Mouse (Mus musculus) embryonic facial prominence, embryonic 14.5 days (tissue): Measurements from ENCODE around the gene Olfr1513. TPM values are rescaled to one million over a fixed set of nuclear protein-coding genes. Genes with fewer than 3 reads are reported as not detected.

Experiments
- ATAC-seq: fragments of 200-750 bp; cut with Nextera tagmentation; 2 replicates; pipeline ENCODE4 v1.8.0; 2017; ENCODE audit warnings: low read depth, moderate number of reproducible peaks, moderate TSS enrichment
- DNase-seq: peaks from one replicate; pipeline ENCODE4 v3.0.0-alpha.2; 2015; ENCODE audit warnings: low spot score
- H3K27ac ChIP-seq: fragments of 300-500 bp; sonication (generic); replicated peaks from 2 replicates; pipeline ENCODE4 v1.5.1; 2014; ENCODE audit warnings: low read depth, mild to moderate bottlenecking, low read length, moderate library complexity
- H3K27me3 ChIP-seq: fragments of 300-500 bp; sonication (generic); replicated peaks from 2 replicates; pipeline ENCODE4 v1.6.1; 2014; ENCODE audit warnings: low read length; ENCODE audit not compliant: control insufficient read depth, insufficient read depth
- H3K36me3 ChIP-seq: fragments of 300-500 bp; sonication (generic); 2 replicates; pipeline ENCODE4 v1.6.1; 2014; ENCODE audit warnings: low read length, mixed read lengths; ENCODE audit not compliant: control insufficient read depth, insufficient read depth
- H3K4me1 ChIP-seq: fragments of 300-500 bp; sonication (generic); 2 replicates; pipeline ENCODE4 v1.6.1; 2014; ENCODE audit warnings: antibody characterized with exemption, low read length; ENCODE audit not compliant: control insufficient read depth, insufficient read depth
- H3K4me2 ChIP-seq: fragments of 300-500 bp; sonication (generic); 2 replicates; pipeline ENCODE4 v1.6.1; 2014; ENCODE audit warnings: low read depth, mild to moderate bottlenecking, low read length, moderate library complexity, mixed read lengths
- H3K4me3 ChIP-seq: fragments of 300-500 bp; sonication (generic); 2 replicates; pipeline ENCODE4 v1.5.1; 2014; ENCODE audit warnings: low read depth, mild to moderate bottlenecking, low read length
- H3K9ac ChIP-seq: fragments of 300-500 bp; sonication (generic); 2 replicates; pipeline ENCODE4 v1.6.1; 2014; ENCODE audit warnings: low read depth, mild to moderate bottlenecking, low read length, moderate library complexity, mixed read lengths
- H3K9me3 ChIP-seq: fragments of 300-500 bp; sonication (generic); 2 replicates; pipeline ENCODE4 v1.6.1; 2016; ENCODE audit warnings: low read length; ENCODE audit not compliant: control insufficient read depth
- WGBS: fragments of 180-500 bp; shearing (Covaris S2); extraction: QIAGEN DNeasy Blood & Tissue Kit; methylation state at CpG from one replicate; pipeline ENCODE4 v1.1.7; 2014; 5-methylcytosine and 5-hydroxymethylcytosine counted together
- polyA plus RNA-seq: library from polyadenylated mRNA; unstranded; fragments of >200 nt; fragmentation: Nextera tagmentation; extraction: Ambion mirVana; gene quantifications from 2 replicates; pipeline ENCODE4 v1.2.1, GENCODE M21; 2014

The Olfr1513 gene
- polyA plus RNA-seq, 1 experiment from 2014 or later = 0.18 TPM

GRCm38 (mm10) chr14:52331069-52331750 lies 25.0 kb downstream of the Olfr1513 start:
- Histone ChIP-seq H3K27ac (no peak overlapping the region), H3K36me3 (no peaks in the 10 kb centered on the region), H3K4me1 (no peaks in the 10 kb centered on the region), H3K9ac (no peak overlapping the region), H3K9me3 (no peaks in the 10 kb centered on the region), H3K4me2 (no peak overlapping the region), H3K27me3 (peaks cover 8% of the 10 kb centered on the region; the same call in 1 of the 2 replicates), H3K4me3 (no peak overlapping the region)
- DNase-seq (no peak), ATAC-seq (no peak)
- WGBS = 11% methylated on average over 4 of the region's 4 CpGs

DNA sequence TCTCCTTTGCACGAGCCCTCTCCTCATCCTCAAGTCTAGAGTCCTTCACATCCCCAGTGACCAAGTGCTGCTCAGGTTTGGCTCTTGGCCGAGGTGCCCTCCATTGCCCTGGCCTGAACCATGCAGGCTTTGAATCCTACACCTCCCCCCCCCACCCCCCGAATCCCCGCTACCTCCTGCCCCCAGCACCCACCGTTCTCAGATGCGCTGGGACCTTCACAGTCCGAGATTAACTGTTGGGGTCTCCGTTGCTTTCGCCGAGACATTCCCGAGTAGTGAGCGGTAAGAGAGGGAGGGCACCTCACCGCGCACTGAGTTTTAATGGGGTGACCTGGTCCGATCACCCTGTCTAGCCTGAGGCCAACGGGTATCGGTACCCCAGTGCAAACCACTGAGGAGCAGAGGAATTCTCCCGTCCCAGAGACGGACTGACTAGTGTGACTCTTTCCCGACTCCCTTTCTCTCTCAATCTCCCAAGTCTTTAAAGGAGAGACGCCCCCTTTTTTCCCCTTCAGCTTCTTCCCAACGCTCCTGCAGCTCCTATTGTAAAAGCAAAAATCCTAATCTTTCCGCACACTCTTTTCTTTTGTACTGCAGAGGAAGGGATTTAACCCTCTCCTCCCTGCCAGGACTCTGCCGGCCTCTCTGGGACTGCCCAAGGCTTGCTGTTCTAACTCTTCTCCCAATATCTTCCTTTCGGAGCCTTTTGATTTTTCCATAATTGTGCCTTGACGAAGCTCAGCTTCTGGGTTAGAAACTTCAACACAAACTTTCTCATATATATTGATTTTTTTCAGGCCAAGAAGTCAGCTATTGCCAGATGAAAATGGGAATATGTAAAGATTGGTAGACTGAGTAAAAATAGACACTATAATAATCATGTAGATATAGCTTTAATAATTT lies 28.0 kb downstream of the Olfr1513 start, which contains the start of gene Sall2:
Gene Sall2, minus strand, starts transcription at position 853 of the 903 bp plus-strand sequence.
- WGBS = under 1% methylated on average over 26 of the region's 26 CpGs
- H3K4me1 ChIP-seq = no peaks in the 10 kb centered on the region
- H3K27ac ChIP-seq = no peak within 1 kb of the TSS
- H3K4me2 ChIP-seq = peak within 1 kb of the TSS; percentile 68
- H3K36me3 ChIP-seq = no peaks in the 10 kb centered on the region
- H3K9me3 ChIP-seq = no peaks in the 10 kb centered on the region
- H3K4me3 ChIP-seq = peak within 1 kb of the TSS; percentile 44
- peak; percentile 45 for ATAC-seq
- H3K9ac ChIP-seq = peak within 1 kb of the TSS; percentile 63
- peaks cover 8% of the 10 kb centered on the region; the same call in 1 of the 2 replicates for H3K27me3 ChIP-seq
- peak; percentile 25 for DNase-seq

DNA sequence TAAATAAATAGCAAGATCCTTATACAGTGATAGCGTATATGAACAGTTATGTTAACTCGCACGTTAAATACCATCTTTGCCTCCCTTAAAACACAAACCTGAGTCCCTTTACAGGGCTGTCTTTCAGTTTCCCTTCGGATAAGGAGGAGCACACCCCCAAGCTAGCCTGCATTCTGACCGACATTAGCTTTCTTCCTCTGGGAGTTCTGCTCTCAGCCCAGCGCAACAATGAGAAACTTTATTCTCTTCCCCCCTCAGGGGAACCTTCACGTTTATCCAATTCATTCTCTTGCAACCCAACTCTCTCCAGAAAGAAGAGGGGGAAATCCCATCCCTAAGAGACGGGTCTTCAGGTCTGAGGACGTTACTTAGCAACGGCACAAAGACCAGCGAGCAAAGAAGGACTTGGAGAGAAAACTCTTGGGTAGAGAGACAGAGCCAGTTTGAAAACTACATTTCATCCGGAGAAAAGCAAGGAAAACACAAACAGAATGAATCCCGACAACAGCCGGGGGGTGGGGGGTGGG lies 28.8 kb downstream of the Olfr1513 start:
- ATAC-seq = peak; percentile 58
- peak; percentile 69 for DNase-seq
- Histone ChIP-seq H3K36me3 (no peaks in the 10 kb centered on the region), H3K4me2 (peak overlapping the region; percentile 68), H3K27me3 (peaks cover 8% of the 10 kb centered on the region; the same call in 1 of the 2 replicates), H3K4me3 (peak overlapping the region; percentile 44), H3K27ac (no peak overlapping the region), H3K9me3 (no peaks in the 10 kb centered on the region), H3K4me1 (no peaks in the 10 kb centered on the region), H3K9ac (peak overlapping the region; percentile 63)
- under 1% methylated on average over 12 of the region's 14 CpGs for WGBS

DNA sequence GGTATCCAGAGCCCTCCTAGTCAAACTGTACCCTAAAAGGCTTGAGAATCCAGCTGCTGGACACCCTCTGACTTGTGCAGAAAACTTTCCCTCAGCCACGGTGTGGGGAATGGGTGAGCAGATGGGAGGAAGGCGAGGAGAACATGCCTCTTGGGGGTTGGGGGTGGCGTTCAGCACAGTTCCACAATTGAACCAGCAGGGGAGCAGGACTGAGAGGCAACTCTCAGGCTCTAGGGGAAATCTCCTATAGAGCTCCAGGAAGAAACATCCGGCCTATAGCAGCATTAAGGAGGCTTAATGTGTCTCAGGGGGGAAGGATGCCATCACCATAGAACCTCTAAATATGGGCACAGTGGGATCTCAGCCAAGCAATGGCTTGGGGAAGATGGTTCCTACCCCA lies 30.3 kb downstream of the Olfr1513 start:
- Histone ChIP-seq H3K36me3 (no peaks in the 10 kb centered on the region), H3K9me3 (no peaks in the 10 kb centered on the region), H3K4me1 (no peaks in the 10 kb centered on the region), H3K4me2 (peak overlapping the region; percentile 4; the same call in 1 of the 2 replicates), H3K9ac (no peak overlapping the region), H3K4me3 (no peak overlapping the region), H3K27me3 (peaks cover 8% of the 10 kb centered on the region; the same call in 1 of the 2 replicates), H3K27ac (no peak overlapping the region)
- ATAC-seq (peak; percentile 58; the same call in 1 of the 2 replicates), DNase-seq (peak; percentile 51)
- 9% methylated on average over 4 of the region's 4 CpGs for WGBS

DNA sequence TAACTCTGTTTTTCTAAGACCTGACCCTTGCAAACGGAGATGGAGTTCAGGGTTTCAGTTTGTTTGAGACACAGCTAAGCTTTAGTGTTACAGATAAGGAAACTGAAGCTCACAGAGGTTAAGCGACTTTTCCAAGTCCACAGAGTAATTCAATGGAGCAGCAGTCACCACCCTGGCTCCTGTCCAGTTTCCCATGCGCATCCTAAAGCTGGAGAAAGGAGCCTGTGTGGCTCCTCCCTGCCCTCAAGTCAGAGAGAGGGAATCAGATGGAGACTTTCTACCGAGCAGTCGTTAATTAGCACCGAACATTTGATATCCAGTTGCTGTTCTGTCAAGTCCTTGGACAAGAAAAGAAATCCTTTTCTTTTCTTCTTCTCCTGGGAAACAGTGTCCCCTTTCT lies 36.8 kb downstream of the Olfr1513 start:
- WGBS = 43% methylated on average over 6 of the region's 6 CpGs
- no peak overlapping the region for H3K9ac ChIP-seq
- ATAC-seq (no peak), DNase-seq (peak; percentile 19)
- peaks cover 4% of the 10 kb centered on the region for H3K36me3 ChIP-seq
- no peaks in the 10 kb centered on the region for H3K27me3 ChIP-seq
- 0 out of 2 replicates have a peak, but pooled peaks cover 10% of the 10 kb centered on the region for H3K4me1 ChIP-seq
- no peak overlapping the region for H3K4me3 ChIP-seq
- H3K9me3 ChIP-seq = no peaks in the 10 kb centered on the region
- H3K27ac ChIP-seq = no peak overlapping the region
- H3K4me2 ChIP-seq = no peak overlapping the region

DNA sequence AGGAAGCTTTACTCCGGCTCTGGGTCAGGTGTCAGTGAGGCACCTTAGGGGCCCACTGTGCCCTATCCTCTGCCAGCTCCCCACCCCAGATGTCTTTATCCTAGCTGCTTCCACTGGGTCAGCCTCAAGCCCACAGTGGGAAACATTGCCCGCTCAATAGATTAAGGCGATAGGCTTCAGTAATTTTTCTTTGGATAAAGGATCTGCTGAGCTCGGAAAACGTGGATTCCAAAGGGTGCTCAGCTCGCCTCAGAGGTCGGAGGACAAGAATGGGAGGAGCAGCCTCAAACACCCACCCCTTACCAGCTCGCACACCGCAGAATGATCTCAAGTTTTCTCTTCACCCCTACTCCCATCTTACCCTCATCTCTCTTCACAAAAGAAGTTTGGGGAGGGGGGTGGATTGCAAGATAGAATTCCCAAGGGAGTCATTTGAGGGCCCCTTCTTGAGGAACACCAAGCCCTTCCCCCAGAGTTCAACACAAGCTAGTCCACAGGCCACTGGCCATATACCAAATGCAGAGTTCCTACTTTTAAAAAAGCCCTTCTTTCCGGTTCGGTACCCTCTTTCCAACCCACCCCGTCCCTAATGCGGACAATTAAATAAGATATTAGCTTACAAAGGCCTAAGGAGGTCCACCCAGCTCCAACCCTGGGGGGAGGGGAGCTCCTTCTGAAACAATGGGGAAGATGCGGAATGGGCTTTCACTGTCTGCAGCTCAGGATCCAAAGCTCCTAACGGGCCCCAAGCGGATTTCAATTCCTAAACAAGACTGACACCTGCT lies 39.6 kb downstream of the Olfr1513 start:
- peak; percentile 76 for DNase-seq
- Histone ChIP-seq H3K4me1 (peaks cover 15% of the 10 kb centered on the region; the same call in 1 of the 2 replicates), H3K4me2 (peak overlapping the region; percentile 64), H3K27me3 (no peaks in the 10 kb centered on the region), H3K27ac (peak overlapping the region; percentile 92), H3K9me3 (no peaks in the 10 kb centered on the region), H3K4me3 (peak overlapping the region; percentile 77), H3K36me3 (peaks cover 31% of the 10 kb centered on the region), H3K9ac (peak overlapping the region; percentile 92)
- WGBS = 8% methylated on average over 16 of the region's 16 CpGs
- ATAC-seq = peak; percentile 81

DNA sequence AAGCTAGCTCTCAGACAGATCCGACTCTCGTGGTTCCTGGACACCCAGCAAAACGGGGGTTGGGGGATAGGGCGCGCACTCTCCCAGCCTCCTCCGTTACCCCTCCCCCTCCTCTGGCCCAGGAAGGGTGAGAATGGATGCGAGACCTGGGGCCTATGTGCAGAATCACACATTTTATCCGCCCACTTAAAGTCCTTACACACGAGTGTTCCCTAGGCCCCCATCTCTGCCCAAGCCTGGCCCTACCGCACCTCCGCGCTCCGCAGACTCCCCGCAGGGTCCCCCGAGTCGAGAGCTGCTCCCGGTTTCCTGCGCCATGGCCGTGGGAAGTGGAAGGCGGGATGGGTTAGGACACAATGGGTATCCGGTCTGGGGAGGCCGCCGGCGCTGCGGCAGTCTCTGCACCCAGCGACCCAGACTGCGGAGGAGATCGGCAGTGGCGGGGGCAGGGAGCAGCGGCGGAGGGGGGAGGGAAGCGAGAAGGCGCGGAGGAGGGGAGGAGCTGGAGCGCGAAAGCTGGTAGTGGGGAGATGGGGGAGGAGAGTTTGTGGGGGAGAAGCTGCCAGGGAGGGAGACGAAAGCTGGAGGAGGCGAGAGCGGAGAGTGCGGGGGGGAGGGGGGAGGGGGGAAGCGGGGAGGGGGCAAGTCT lies 40.3 kb downstream of the Olfr1513 start:
- Histone ChIP-seq H3K9me3 (no peaks in the 10 kb centered on the region), H3K4me2 (peak overlapping the region; percentile 64), H3K4me3 (peak overlapping the region; percentile 77), H3K27ac (peak overlapping the region; percentile 92), H3K4me1 (peaks cover 15% of the 10 kb centered on the region; the same call in 1 of the 2 replicates), H3K9ac (peak overlapping the region; percentile 92), H3K27me3 (no peaks in the 10 kb centered on the region), H3K36me3 (peaks cover 38% of the 10 kb centered on the region)
- WGBS = under 1% methylated on average over 29 of the region's 41 CpGs
- DNase-seq (peak; percentile 92), ATAC-seq (peak; percentile 81)
